Mouse (Mus musculus): ENCODE measurements around the gene Mau2. TPM values are rescaled to one million over a fixed set of nuclear protein-coding genes. Genes with fewer than 3 reads are reported as not detected.
"Not testable (repeated sequence)": the region's sequence is repeated elsewhere in the genome, so short reads cannot be mapped to it uniquely, and the experiment has no call there.

Mau2 gene
- polyA plus RNA-seq, 2 experiments, result 50.5 to 85.5 TPM

DNA sequence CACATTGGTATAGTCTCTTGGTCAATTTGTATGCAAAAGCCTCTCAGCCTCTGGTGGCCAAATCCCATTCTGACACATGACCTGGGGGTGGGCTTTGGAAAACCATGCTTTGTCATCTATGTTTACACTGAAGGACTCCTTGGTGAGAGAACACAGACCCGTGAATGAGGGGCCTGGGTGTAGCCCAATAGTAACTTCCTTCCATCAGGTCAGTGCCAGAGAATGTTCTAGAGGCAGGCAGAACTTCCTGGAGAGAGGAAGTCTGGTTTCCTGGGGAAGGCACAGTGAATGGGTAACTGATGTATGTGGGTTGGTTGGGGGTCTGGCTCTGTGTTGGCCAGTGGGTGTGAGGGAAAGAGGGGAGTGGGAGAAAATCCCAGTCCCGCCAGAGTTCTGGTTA, 37.4 kb downstream of the Mau2 start:
- no peaks in the 10 kb centered on the region for H3K4me1 ChIP-seq (ENCODE audit: control insufficient read depth, insufficient read depth, low read length)
- H3K27me3 ChIP-seq (ENCODE audit: control insufficient read depth, insufficient read depth, low read length), result no peaks in the 10 kb centered on the region
- no peak overlapping the region for H3K9ac ChIP-seq (ENCODE audit: low read depth, low read length, severe bottlenecking)
- no peak overlapping the region for H3K4me3 ChIP-seq (replicated peaks; ENCODE audit: low read length)
- no peak overlapping the region for H3K4me2 ChIP-seq (replicated peaks; ENCODE audit: low read depth, low read length, severe bottlenecking)
- no peak overlapping the region for H3K27ac ChIP-seq (replicated peaks; ENCODE audit: low read depth, low read length)
- no peaks in the 10 kb centered on the region for H3K36me3 ChIP-seq (ENCODE audit: control insufficient read depth, insufficient read depth, low read length)
- ATAC-seq (ENCODE audit: low FRiP score, low read depth), result no peak
- no peak for TF ChIP-seq POLR2A (IDR thresholded peaks at IDR 0.05; ENCODE audit: borderline replicate concordance, extremely low read depth, insufficient read depth, insufficient read length)
- no peaks in the 10 kb centered on the region for H3K9me3 ChIP-seq (ENCODE audit: control insufficient read depth, low read length)
- no peak for DNase-seq (ENCODE audit: low spot score)
- WGBS, result 53% methylated on average over 2 of the region's 2 CpGs

DNA sequence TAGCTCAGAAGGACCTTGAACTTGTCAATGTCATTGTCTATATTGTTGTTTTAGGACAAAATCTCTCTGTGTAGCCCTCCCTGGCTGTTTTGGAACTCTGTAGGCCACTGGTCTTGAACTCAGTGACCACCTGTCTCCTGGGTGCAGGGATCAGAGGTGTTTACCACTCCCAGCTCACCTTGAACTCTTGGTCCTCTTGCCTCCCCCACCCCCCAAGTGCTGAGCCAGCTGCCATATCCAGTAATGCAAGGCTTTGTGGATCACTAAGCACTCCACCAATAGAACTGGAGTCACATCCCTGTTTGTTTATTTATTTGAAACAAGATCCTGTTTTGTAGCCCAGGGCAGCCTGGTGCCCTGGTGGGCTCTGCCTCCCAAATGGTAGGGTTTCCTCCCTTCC, 38.2 kb downstream of the Mau2 start:
- no peaks in the 10 kb centered on the region for H3K27me3 ChIP-seq (ENCODE audit: control insufficient read depth, insufficient read depth, low read length)
- ATAC-seq (ENCODE audit: low FRiP score, low read depth) (no peak), DNase-seq (ENCODE audit: low spot score) (no peak)
- no peak overlapping the region for H3K27ac ChIP-seq (replicated peaks; ENCODE audit: low read depth, low read length)
- no peak overlapping the region for H3K4me2 ChIP-seq (replicated peaks; ENCODE audit: low read depth, low read length, severe bottlenecking)
- H3K36me3 ChIP-seq (ENCODE audit: control insufficient read depth, insufficient read depth, low read length), result no peaks in the 10 kb centered on the region
- no peaks in the 10 kb centered on the region for H3K9me3 ChIP-seq (ENCODE audit: control insufficient read depth, low read length)
- H3K9ac ChIP-seq (ENCODE audit: low read depth, low read length, severe bottlenecking), result no peak overlapping the region
- H3K4me1 ChIP-seq (ENCODE audit: control insufficient read depth, insufficient read depth, low read length), result no peaks in the 10 kb centered on the region
- H3K4me3 ChIP-seq (replicated peaks; ENCODE audit: low read length), result no peak overlapping the region
- TF ChIP-seq POLR2A (IDR thresholded peaks at IDR 0.05; ENCODE audit: borderline replicate concordance, extremely low read depth, insufficient read depth, insufficient read length), result no peak

DNA sequence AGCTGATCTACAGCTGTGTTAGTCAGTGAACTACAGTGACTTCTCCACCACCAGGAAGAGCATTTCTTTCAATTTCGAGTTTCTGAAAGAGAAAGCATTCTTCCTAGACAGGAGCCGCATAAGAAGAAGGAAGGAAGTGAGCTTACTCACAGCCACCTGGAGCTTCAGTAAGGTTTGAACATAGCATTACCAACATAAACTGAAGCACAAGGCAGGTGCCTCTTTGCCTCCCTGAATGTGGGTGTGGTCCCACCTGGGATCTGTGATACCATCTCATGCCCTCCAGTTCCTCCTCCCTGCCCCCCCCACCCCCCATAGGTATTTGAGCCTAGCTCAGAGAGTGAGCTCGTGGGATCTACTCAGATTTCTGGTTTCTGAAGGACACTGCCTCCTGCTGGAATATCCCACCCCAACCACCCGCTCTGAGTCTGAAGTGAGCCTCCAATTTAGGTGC, 39.3 kb downstream of the Mau2 start:
- Histone ChIP-seq H3K9me3 (ENCODE audit: control insufficient read depth, low read length) (no peaks in the 10 kb centered on the region), H3K4me1 (ENCODE audit: control insufficient read depth, insufficient read depth, low read length) (no peaks in the 10 kb centered on the region), H3K4me2 (replicated peaks; ENCODE audit: low read depth, low read length, severe bottlenecking) (no peak overlapping the region), H3K27me3 (ENCODE audit: control insufficient read depth, insufficient read depth, low read length) (no peaks in the 10 kb centered on the region), H3K27ac (replicated peaks; ENCODE audit: low read depth, low read length) (no peak overlapping the region), H3K9ac (ENCODE audit: low read depth, low read length, severe bottlenecking) (no peak overlapping the region), H3K4me3 (replicated peaks; ENCODE audit: low read length) (no peak overlapping the region), H3K36me3 (ENCODE audit: control insufficient read depth, insufficient read depth, low read length) (no peaks in the 10 kb centered on the region)
- WGBS, result 48% methylated on average over 4 of the region's 4 CpGs
- DNase-seq (ENCODE audit: low spot score) (no peak), ATAC-seq (ENCODE audit: low FRiP score, low read depth) (no peak)
- TF ChIP-seq POLR2A (IDR thresholded peaks at IDR 0.05; ENCODE audit: borderline replicate concordance, extremely low read depth, insufficient read depth, insufficient read length), result no peak

DNA sequence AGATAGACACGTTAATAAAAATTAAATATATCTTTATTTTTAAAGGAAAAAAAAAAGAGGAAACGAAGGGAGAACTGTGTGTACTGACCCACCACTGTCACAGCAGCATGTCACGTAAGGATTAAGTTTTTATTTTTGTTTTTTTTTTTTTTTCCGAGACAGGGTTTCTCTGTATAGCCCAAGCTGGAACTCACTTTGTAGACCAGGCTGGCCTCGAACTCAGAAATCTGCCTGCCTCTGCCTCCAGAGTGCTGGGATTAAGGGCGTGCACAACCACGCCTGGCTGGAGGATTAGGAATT, 40.7 kb downstream of the Mau2 start:
- peak overlapping the region; percentile 27; the same call in 1 of the 2 replicates for H3K4me2 ChIP-seq (replicated peaks; ENCODE audit: low read depth, low read length, severe bottlenecking)
- DNase-seq (ENCODE audit: low spot score); ATAC-seq (ENCODE audit: low FRiP score, low read depth); H3K36me3 ChIP-seq (ENCODE audit: control insufficient read depth, insufficient read depth, low read length); H3K9me3 ChIP-seq (ENCODE audit: control insufficient read depth, low read length); H3K4me1 ChIP-seq (ENCODE audit: control insufficient read depth, insufficient read depth, low read length); H3K27me3 ChIP-seq (ENCODE audit: control insufficient read depth, insufficient read depth, low read length); H3K9ac ChIP-seq (ENCODE audit: low read depth, low read length, severe bottlenecking); H3K4me3 ChIP-seq (replicated peaks; ENCODE audit: low read length); H3K27ac ChIP-seq (replicated peaks; ENCODE audit: low read depth, low read length): not testable (repeated sequence)
- 41% methylated on average over 7 of the region's 7 CpGs for WGBS

DNA sequence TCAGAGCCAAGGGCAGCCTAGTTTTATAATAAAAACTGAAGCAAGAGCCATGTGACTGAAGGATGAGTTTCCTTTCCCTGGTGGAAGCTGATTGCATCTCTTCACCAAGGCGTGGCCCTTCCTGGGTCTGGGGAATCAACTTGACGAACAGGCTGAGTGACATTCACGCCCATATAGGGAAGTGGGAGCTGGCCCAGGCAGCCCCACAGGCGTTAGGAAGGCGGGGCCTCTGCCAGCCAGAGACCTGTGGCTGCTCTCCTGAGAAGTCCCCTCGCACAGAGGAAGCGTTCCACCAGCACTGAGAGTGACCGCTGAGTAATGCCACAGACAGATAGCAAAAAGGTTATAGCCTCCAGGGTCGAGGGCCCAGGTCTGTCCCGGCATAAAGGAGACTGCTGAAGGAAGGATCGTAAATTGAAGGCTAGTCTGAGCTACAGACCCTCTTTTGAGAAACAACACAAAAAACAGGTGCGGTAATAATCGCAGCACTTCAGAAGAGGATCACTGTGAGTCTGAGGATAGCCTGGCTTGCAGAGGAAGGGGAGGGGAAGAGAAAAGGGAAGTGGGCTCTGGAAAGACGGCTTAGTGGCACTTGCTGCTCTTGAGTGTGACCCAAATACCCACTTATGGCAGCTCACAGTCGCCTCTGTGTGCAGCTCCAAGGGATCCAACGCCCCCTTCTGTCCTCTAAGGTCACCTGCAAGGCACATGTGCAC, 41.2 kb downstream of the Mau2 start:
- Histone ChIP-seq H3K36me3 (ENCODE audit: control insufficient read depth, insufficient read depth, low read length) (no peaks in the 10 kb centered on the region), H3K27ac (replicated peaks; ENCODE audit: low read depth, low read length) (no peak overlapping the region), H3K4me1 (ENCODE audit: control insufficient read depth, insufficient read depth, low read length) (no peaks in the 10 kb centered on the region), H3K4me3 (replicated peaks; ENCODE audit: low read length) (peak overlapping the region; percentile 13; the same call in 1 of the 2 replicates), H3K9ac (ENCODE audit: low read depth, low read length, severe bottlenecking) (no peak overlapping the region), H3K27me3 (ENCODE audit: control insufficient read depth, insufficient read depth, low read length) (no peaks in the 10 kb centered on the region), H3K4me2 (replicated peaks; ENCODE audit: low read depth, low read length, severe bottlenecking) (peak overlapping the region; percentile 27), H3K9me3 (ENCODE audit: control insufficient read depth, low read length) (no peaks in the 10 kb centered on the region)
- 2% methylated on average over 16 of the region's 16 CpGs for WGBS
- DNase-seq (ENCODE audit: low spot score) (peak; percentile 56), ATAC-seq (ENCODE audit: low FRiP score, low read depth) (peak; percentile 42; the same call in 1 of the 2 replicates)
- no peak for TF ChIP-seq POLR2A (IDR thresholded peaks at IDR 0.05; ENCODE audit: borderline replicate concordance, extremely low read depth, insufficient read depth, insufficient read length)

DNA sequence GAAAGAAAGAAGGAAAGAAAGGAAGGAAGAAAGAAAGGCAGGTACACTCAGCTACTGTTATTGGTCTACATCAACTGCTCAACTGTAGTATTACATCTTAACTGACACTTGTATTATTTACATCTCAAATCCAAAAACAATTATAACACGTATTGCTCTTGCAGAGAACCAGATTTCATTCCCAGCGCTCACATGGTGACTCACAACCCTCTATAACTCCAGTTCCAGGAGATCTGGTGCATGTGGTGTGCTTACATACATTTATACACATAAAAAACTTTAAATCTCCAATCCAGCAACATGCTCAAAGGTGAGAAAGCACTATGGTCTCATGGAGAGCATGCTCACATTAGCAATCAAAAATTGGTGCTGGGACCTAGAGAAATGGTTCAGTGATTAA, 42.3 kb downstream of the Mau2 start:
- H3K27me3 ChIP-seq (ENCODE audit: control insufficient read depth, insufficient read depth, low read length), result no peaks in the 10 kb centered on the region
- H3K4me2 ChIP-seq (replicated peaks; ENCODE audit: low read depth, low read length, severe bottlenecking), result no peak overlapping the region
- no peak for TF ChIP-seq POLR2A (IDR thresholded peaks at IDR 0.05; ENCODE audit: borderline replicate concordance, extremely low read depth, insufficient read depth, insufficient read length)
- WGBS, result 80% methylated on average over 2 of the region's 2 CpGs
- H3K36me3 ChIP-seq (ENCODE audit: control insufficient read depth, insufficient read depth, low read length), result no peaks in the 10 kb centered on the region
- H3K4me1 ChIP-seq (ENCODE audit: control insufficient read depth, insufficient read depth, low read length), result peaks cover under 1% of the 10 kb centered on the region; the same call in 1 of the 2 replicates
- H3K9ac ChIP-seq (ENCODE audit: low read depth, low read length, severe bottlenecking), result no peak overlapping the region
- H3K4me3 ChIP-seq (replicated peaks; ENCODE audit: low read length), result no peak overlapping the region
- H3K9me3 ChIP-seq (ENCODE audit: control insufficient read depth, low read length), result no peaks in the 10 kb centered on the region
- ATAC-seq (ENCODE audit: low FRiP score, low read depth), result no peak
- DNase-seq (ENCODE audit: low spot score), result no peak
- no peak overlapping the region for H3K27ac ChIP-seq (replicated peaks; ENCODE audit: low read depth, low read length)
